Mouse (Mus musculus) lung, embryonic 15.5 days (tissue): ENCODE measurements around the gene Gmds. TPM values are rescaled to one million over a fixed set of nuclear protein-coding genes. Genes with fewer than 3 reads are reported as not detected.

ENCODE experiments used
- ATAC-seq: fragments of 200-750 bp; cut with Nextera tagmentation; 2 replicates; pipeline ENCODE4 v1.8.0; 2017; ENCODE audit warnings: moderate number of reproducible peaks, borderline replicate concordance; ENCODE audit not compliant: low FRiP score, low TSS enrichment; ENCODE audit errors: extremely low read depth
- H3K27ac ChIP-seq: fragments of 300-500 bp; sonication (generic); 2 replicates; pipeline ENCODE4 v1.5.1; 2015; ENCODE audit warnings: moderate library complexity, mild to moderate bottlenecking, inconsistent platforms
- H3K27me3 ChIP-seq: fragments of 300-500 bp; sonication (generic); 2 replicates; pipeline ENCODE4 v1.6.1; 2015; ENCODE audit warnings: inconsistent platforms
- H3K36me3 ChIP-seq: fragments of 300-500 bp; sonication (generic); 2 replicates; pipeline ENCODE4 v1.6.1; 2015; ENCODE audit warnings: inconsistent platforms
- H3K4me1 ChIP-seq: fragments of 300-500 bp; sonication (generic); 2 replicates; pipeline ENCODE4 v1.6.1; 2015; ENCODE audit warnings: inconsistent platforms
- H3K4me2 ChIP-seq: fragments of 300-500 bp; sonication (generic); 2 replicates; pipeline ENCODE4 v1.6.1; 2015; ENCODE audit warnings: inconsistent platforms, mild to moderate bottlenecking, moderate library complexity
- H3K4me3 ChIP-seq: fragments of 300-500 bp; sonication (generic); 2 replicates; pipeline ENCODE4 v1.5.1; 2015; ENCODE audit warnings: mild to moderate bottlenecking, inconsistent platforms
- H3K9ac ChIP-seq: fragments of 300-500 bp; sonication (generic); 2 replicates; pipeline ENCODE4 v1.6.1; 2015; ENCODE audit warnings: inconsistent platforms
- H3K9me3 ChIP-seq: fragments of 300-500 bp; sonication (generic); 2 replicates; pipeline ENCODE4 v1.6.1; 2016; ENCODE audit warnings: inconsistent platforms
- WGBS: fragments of 180-500 bp; shearing (Covaris S2); methylation state at CpG from one replicate; pipeline ENCODE4 v1.1.7; 2015; 5-methylcytosine and 5-hydroxymethylcytosine counted together
- polyA plus RNA-seq: library from polyadenylated mRNA; unstranded; fragments of >200 nt; fragmentation: Nextera tagmentation; extraction: Ambion mirVana; gene quantifications from 2 replicates; pipeline ENCODE4 v1.2.1, GENCODE M21; 2015

The Gmds gene
- polyA plus RNA-seq, 1 experiment from 2014 or later, result 24.5 TPM

GRCm38 (mm10) chr13:31782063-31782462, 556.5 kb downstream of the Gmds start:
- H3K27me3 ChIP-seq, result no peaks in the 10 kb centered on the region
- H3K4me2 ChIP-seq, result no peak overlapping the region
- no peaks in the 10 kb centered on the region; the same call in 1 of the 2 replicates for H3K4me1 ChIP-seq
- no peak overlapping the region for H3K4me3 ChIP-seq
- no peak overlapping the region for H3K9ac ChIP-seq
- H3K36me3 ChIP-seq, result no peaks in the 10 kb centered on the region
- no peaks in the 10 kb centered on the region for H3K9me3 ChIP-seq
- H3K27ac ChIP-seq, result no peak overlapping the region
- WGBS, result 90% methylated on average over 2 of the region's 2 CpGs
- ATAC-seq, result no peak

- Histone ChIP-seq H3K27ac (no peak overlapping the region), H3K9me3 (no peaks in the 10 kb centered on the region), H3K9ac (no peak overlapping the region), H3K4me2 (no peak overlapping the region), H3K4me3 (no peak overlapping the region), H3K36me3 (no peaks in the 10 kb centered on the region), H3K4me1 (no peaks in the 10 kb centered on the region; the same call in 1 of the 2 replicates), H3K27me3 (no peaks in the 10 kb centered on the region)
- 89% methylated on average over 3 of the region's 3 CpGs for WGBS
- no peak for ATAC-seq
Observed at GRCm38 (mm10) chr13:31780299-31780698, 558.2 kb downstream of the Gmds start.

GRCm38 (mm10) chr13:31779281-31779981, 559.1 kb downstream of the Gmds start:
- WGBS, result 39% methylated on average over 17 of the region's 17 CpGs
- Histone ChIP-seq H3K4me3 (no peak overlapping the region), H3K36me3 (no peaks in the 10 kb centered on the region), H3K9ac (no peak overlapping the region), H3K27ac (no peak overlapping the region), H3K9me3 (no peaks in the 10 kb centered on the region), H3K4me1 (no peaks in the 10 kb centered on the region; the same call in 1 of the 2 replicates), H3K27me3 (no peaks in the 10 kb centered on the region), H3K4me2 (no peak overlapping the region)
- no peak for ATAC-seq

GRCm38 (mm10) chr13:31775762-31776161, 562.8 kb downstream of the Gmds start:
- Histone ChIP-seq H3K9me3 (no peaks in the 10 kb centered on the region), H3K4me2 (no peak overlapping the region), H3K27me3 (no peaks in the 10 kb centered on the region), H3K9ac (no peak overlapping the region), H3K4me1 (no peaks in the 10 kb centered on the region; the same call in 1 of the 2 replicates), H3K27ac (no peak overlapping the region), H3K4me3 (no peak overlapping the region), H3K36me3 (no peaks in the 10 kb centered on the region)
- 66% methylated on average over 5 of the region's 5 CpGs for WGBS
- ATAC-seq, result no peak

GRCm38 (mm10) chr13:31772882-31773281, 565.7 kb downstream of the Gmds start:
- H3K9ac ChIP-seq, result no peak overlapping the region
- ATAC-seq, result no peak
- no peak overlapping the region for H3K27ac ChIP-seq
- WGBS, result 63% methylated on average over 5 of the region's 5 CpGs
- H3K27me3 ChIP-seq, result no peaks in the 10 kb centered on the region
- H3K4me1 ChIP-seq, result no peaks in the 10 kb centered on the region
- no peak overlapping the region for H3K4me3 ChIP-seq
- H3K4me2 ChIP-seq, result no peak overlapping the region
- H3K9me3 ChIP-seq, result no peaks in the 10 kb centered on the region
- H3K36me3 ChIP-seq, result no peaks in the 10 kb centered on the region
